Mouse (Mus musculus) embryonic stem cell, embryonic (primary cell): Measurements from ENCODE around the gene Il18rap.
"Not testable (repeated sequence)": the region's sequence is repeated elsewhere in the genome, so short reads cannot be mapped to it uniquely, and the experiment has no call there.

Experiments
- CTCF ChIA-PET, 4 experiments: fragments of 300-600 bp in 2 of 4; fragments of 350-600 bp in 2 of 4; sonication (Branson Sonifier 250); formaldehyde crosslinking; loops; one replicate each; lab custom pipeline; 2022; ENCODE audit warnings: inconsistent platforms in 2 of 4; lab: Charles Lee
- POLR2A ChIA-PET, 4 experiments: fragments of 300-600 bp in 2 of 4; fragments of 350-600 bp in 2 of 4; sonication (Branson Sonifier 250); formaldehyde crosslinking; loops; one replicate each; lab custom pipeline; 2022; ENCODE audit warnings: antibody characterized with exemption in 4 of 4, inconsistent platforms in 1 of 4; lab: Charles Lee

The Il18rap gene

DNA sequence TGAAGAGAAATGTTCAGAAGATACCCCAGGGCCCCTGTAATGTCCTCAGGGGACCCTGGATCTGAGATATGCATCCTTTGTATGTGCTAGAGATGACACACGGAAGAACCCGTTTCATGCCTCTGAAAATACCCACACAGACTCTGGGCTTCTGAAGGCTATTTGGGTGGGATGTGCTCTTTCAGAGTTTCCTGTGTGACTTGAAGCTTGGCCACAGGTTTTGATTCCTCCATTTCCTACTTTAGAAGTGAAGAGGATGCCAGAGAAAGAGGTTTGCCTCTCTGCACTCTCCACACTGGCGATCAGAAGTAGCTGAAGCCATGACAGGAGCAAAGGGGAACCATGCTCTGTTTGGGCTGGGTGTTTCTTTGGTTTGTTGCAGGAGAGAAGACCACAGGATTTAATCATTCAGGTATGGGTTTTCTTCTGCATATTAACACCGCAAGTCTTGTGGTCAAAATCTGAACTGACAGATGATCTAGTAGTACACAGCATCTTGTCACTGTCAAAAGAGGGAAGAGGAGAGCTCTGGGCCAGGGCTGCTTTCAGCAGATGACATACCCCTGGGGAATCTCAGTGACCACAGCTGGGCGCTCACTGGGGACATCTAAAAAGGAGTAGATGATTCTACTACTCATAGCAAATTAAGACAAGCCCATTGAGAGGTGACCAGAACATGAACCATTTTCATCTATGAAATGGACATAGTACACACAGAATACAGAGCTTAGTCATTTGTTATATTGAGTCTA lies 9.0 kb downstream of the Il18rap start:
- POLR2A ChIA-PET: no interaction called here
- CTCF ChIA-PET: no interaction called here

DNA sequence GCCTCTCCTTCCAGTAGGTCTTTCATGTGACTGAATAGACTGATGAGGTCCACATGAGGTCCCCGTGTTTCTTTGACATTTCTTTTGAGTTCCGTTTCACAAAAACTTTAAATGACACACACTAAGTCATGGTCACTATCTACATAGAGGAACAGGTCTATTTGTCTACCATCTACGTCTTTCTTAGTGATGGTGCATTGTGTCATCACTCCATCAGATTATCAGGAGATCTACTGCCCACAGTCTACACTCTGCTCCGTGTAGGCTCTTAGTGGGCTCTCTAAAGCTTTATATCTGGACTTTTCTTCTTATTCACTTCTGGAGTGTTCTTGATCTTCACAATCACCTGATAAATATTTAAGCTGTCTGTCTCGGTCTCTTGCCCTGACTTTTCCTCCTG lies 14.1 kb downstream of the Il18rap start:
- POLR2A ChIA-PET: no interaction called here
- CTCF ChIA-PET: no interaction called here

DNA sequence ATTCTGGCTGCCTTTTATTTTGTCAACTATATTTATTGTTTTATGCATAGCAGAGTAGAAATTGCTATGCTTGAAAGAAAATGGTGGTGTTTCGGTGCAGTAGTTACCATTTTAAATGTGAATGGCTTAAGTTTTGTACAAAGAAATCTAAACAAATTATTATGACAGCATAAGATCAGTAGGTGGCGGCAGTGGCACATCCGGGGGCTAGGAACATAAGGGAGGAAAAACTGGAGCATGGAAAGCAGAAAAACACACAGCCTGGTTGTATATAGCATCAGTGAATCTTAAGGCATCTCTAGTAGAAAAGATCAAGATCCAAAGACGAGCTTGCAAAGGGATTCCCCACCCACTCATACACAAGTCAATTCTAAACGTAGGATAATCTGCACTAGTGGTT lies 22.4 kb downstream of the Il18rap start:
- POLR2A ChIA-PET: no interaction called here
- CTCF ChIA-PET: no interaction called here

DNA sequence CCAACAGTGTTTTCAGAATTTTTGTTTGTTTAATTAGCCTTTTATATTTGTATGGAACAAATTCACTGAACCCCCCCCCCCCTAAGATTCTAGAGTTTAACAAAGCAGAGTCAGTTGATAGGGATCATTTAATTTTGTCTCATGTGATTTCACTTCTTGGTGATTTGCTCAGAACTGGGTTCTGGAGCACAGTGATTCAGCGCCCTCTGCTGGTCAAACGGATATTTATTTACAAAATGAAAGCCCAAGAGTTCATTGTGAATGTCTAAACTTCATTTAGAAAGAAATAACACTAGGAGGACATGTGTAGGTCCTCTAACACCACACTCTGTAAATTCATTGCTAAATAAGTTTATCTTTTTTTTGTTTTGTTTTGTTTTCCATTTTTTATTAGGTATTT lies 29.5 kb downstream of the Il18rap start:
- ChIA-PET CTCF (interaction anchor here in 3 of 4 experiments (0.7 to 1.8 kb wide), 3 partner anchors 165 to 849 kb away, joined by 3 to 9 read pairs (median 3); no protein-coding TSS in a partner anchor), POLR2A (no interaction called here)

DNA sequence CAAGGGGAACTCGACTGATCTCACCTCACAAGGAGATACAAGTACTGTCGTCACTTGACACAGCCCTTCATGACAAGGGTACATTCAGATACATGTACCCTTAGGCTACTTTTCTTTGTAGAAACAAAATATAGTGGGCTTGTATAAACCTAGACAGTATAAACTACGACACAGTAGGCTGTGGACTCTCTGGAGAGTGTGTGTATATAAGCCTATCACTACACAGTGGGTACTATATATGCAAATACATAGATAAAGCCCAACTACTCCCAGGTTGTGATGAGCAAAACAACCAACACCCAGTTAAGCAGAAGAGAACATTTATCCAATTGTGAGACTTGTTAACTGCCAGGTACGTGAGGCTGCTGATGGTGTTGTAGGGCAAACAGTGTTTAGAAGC lies 31.5 kb downstream of the Il18rap start:
- ChIA-PET POLR2A (no interaction called here), CTCF (no interaction called here)

DNA sequence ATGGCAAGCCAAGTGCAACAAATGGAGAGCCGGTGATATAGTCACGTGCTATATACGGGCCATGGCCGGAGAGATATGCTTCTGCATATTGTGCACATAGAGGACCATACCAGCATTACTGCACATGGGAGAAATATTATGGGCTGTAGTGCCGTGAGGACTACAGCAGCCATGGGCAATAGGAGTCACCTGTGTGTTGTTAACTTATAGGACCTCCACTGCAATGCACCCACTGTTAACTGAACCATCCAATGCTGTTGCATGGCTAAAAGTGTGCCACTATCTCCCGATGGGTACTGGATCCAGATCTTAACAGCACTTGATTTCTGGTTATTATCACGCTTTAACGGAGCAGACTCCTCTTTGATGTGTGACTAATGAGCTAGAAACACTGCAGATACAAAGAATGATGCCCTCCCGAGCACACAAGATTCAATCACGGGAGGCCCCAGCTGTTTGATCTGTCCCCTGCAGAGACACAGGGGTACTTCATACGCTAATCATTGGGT lies 32.0 kb downstream of the Il18rap start:
- POLR2A ChIA-PET: no interaction called here
- CTCF ChIA-PET: no interaction called here

DNA sequence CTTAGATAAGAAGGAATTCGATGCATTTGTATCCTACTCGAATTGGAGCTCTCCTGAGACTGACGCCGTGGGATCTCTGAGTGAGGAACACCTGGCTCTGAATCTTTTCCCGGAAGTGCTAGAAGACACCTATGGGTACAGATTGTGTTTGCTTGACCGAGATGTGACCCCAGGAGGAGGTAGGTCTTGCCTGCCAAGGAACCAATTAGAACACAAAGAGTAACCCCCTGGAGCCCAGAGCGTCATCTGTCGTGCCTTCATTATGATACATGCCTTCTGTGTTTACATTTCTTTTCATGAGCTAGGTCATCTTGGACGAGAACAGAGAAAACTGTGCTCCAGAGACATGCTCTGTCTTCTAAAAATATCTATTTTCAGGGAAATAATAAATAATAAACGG lies 32.6 kb downstream of the Il18rap start:
- POLR2A ChIA-PET: no interaction called here
- CTCF ChIA-PET: interaction anchor here in 1 of 4 experiments (0.6 kb wide), 1 partner anchor 9 kb away, joined by 3 read pairs; no protein-coding TSS in a partner anchor

DNA sequence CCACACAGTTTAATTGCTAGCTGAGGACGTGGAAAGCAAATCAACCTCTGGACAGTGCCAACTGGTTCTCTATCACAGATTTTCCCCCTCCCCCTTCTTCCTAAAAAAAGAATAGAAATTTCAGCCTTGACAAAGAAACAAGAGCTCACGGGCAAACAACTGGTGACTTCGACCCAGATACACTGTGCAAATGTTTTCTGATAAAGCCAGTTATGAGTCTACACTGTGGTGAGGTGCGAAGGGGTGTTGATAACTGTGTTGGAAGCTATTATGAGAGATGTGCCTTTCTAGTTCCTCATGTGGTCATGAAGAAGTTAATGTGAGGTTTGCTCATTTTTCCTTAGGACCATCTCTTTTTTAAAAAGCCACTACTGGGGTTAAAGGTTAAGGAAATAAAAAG lies 54.2 kb downstream of the Il18rap start:
- ChIA-PET POLR2A (interaction anchor here in 1 of 4 experiments (0.8 kb wide), 1 partner anchor 89 kb away, joined by 3 read pairs; no protein-coding TSS in a partner anchor), CTCF (no interaction called here)

DNA sequence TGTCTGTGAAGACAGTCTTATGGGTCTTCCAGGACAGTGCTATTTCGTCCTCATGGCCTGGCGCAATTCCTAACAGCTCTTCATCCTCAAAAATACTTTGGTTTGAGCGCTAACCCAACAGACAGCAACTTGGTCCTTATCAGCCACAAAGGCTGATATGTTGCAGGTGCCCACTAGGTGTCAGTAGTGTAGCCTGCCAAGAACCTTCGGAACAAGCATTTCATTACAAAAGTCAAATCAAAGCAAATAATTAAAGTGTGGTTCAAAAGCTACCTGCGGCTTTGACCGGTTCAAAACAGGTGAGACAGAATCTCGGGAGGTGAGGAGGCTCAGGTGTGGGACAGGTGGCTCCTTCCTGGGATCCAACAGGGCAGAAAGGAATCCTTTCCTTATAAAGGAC lies 64.6 kb downstream of the Il18rap start, which contains the start of gene Slc9a4:
Slc9a4 (plus strand) TSS at position 298 of the 400 bp plus-strand sequence.
- ChIA-PET CTCF (interaction anchor here (0.6 to 1.7 kb wide), 17 partner anchors 8 to 533 kb away, joined by 3 to 9 read pairs (median 3); no protein-coding TSS in a partner anchor), POLR2A (no interaction called here)

DNA sequence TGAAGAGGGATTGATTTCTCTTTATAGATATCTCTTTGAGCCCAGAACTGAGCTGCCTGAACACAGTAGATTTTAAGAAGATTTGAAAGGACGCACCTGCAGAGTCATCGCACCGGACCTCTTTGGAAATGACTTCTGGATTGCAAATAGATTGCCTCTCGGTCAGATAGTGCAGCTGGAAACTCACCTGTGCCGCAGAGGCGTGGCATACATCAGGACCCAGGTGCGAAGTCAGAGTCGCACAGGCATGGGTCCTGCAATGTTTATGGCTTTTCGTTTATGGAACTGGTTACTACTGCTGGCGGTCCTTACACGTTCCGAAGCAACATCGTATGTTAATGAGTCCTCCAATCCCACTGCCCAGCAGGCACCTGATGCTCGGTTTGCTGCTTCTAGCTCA lies 65.1 kb downstream of the Il18rap start:
- POLR2A ChIA-PET: no interaction called here

DNA sequence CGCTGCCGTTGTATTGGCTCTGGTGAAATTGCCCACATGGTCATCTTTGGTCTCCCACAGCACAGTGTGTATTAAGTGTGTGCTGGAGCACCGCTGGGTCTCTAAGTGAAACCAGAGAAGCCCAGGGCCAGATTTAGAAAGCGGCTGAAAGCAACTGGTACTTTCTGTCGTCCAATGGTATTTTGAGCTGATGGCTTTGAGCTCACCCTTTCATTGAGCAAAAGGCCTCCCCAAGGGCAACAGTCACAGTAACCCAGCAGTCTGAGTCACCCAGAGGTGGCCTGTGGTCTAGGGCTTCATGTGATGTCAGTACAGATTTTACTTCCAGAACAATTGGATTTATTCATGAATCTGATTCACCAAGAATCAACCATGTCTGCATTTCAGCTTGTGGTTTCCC lies 71.6 kb downstream of the Il18rap start:
- POLR2A ChIA-PET: interaction anchor here in 1 of 4 experiments (1.0 kb wide), 1 partner anchor 21 kb away, joined by 9 read pairs; no protein-coding TSS in a partner anchor
- CTCF ChIA-PET: no interaction called here

More for the DNA sequence above, 65.1 kb downstream of the Il18rap start:
- CTCF ChIA-PET: interaction anchor here in 2 of 4 experiments (0.6 to 1.5 kb wide), 6 partner anchors 180 to 264 kb away, joined by 3 to 9 read pairs (median 4); no protein-coding TSS in a partner anchor

DNA sequence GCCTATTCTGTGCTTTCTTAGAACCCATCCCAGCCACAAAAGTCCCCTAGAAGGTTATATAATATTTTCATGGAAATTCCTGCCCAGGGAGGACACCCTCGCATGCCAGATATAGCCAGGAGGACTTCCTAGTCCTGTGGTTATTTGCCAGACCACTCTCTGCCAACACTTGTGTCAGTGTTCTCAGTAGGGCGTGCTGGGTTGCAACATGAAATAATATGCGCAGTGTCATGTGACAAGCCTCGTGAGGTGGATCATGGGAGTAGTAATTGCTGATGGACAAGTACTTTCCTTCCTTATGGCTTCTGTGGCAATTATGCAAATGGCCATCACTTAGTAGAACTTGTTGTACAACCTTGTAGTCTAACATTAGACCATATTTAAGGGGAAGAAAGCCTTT lies 75.8 kb downstream of the Il18rap start:
- POLR2A ChIA-PET: no interaction called here
- CTCF ChIA-PET: no interaction called here

DNA sequence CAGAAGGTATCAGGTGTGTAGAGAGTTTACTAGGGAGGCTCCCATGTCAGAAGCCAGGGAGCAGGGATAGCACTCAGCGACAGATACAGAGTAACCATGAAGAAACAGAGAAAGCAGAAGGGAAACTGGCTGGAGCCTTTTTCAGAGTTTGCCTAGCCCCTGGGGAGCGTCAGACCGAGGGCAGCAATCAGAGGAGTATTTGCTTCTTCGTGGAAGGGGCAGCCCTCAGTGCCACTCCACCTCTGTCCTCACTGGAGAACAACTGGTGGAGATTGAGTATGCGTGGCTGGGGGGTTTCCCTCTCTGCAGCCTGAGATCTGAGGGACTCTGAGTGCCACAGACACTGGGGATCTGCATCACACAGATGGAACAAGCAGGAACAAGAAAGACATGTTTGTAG lies 82.7 kb downstream of the Il18rap start:
- ChIA-PET POLR2A (interaction anchor here in 1 of 4 experiments (0.6 kb wide), 1 partner anchor 126 kb away, joined by 3 read pairs; no protein-coding TSS in a partner anchor), CTCF (no interaction called here)

DNA sequence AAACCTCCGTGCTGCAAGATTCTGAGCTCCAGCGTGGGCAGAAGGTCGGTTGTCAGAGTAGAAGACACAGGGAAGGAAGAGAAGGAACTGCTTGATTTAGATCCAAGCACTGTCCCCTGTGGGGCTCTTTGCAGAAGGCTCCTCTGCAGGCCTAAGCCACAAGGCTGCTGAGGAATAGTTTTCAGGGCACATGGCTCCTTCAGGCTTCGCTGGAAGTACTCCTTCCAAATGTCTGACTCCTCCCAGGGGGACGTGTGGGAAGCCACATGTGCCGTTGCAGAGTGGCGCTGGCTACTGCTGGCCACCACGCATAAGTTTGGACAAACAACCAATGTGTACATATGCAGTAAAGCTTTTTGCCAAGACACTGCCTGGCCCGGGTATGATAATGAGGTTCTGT lies 84.5 kb downstream of the Il18rap start:
- POLR2A ChIA-PET, CTCF ChIA-PET: not testable (repeated sequence)

DNA sequence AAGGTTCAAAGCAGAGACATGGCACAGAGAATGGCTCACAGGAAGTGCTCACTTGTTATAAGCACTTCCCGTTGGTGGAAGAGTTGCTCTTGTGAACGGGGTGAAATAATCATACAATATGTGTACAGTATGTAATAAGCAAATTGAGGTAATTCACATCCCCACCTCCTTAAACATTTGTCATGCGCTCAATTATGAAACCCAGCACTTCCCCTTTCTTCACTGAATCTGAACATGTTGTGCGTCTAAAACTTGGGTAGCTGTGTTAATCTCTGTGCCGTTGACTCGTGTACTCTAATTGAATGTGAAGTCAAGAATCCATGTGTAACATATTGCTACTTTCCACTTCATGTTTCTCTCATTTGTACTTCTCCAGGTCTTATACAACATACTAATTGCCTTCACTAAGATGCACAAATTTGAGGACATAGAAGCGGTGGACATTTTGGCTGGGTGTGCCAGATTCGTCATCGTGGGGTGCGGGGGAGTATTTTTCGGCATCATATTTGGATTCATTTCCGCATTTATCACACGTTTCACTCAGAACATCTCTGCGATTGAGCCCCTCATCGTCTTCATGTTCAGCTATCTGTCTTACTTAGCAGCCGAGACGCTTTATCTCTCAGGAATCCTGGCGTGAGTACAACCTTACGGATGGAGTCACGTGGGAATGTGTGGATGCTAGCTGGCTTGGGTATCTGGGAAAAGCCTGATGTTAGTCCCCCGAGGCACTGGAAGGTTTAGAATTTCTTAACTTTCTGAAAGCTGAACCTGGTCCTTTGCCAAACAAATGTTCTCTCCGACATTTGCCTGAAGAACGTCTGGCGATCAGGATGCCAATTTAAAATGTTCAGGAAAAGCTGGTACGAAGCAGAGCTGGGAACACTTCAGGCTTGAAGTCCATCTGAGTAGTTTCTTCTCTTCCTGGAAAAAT lies 85.5 kb downstream of the Il18rap start:
- ChIA-PET CTCF (no interaction called here), POLR2A (interaction anchor here in 1 of 4 experiments (0.6 kb wide), 1 partner anchor 9 kb away, joined by 3 read pairs; no protein-coding TSS in a partner anchor)
